Comparison of ENCODE assay signal across 33 mouse cellular contexts in the genomic region with DNA sequence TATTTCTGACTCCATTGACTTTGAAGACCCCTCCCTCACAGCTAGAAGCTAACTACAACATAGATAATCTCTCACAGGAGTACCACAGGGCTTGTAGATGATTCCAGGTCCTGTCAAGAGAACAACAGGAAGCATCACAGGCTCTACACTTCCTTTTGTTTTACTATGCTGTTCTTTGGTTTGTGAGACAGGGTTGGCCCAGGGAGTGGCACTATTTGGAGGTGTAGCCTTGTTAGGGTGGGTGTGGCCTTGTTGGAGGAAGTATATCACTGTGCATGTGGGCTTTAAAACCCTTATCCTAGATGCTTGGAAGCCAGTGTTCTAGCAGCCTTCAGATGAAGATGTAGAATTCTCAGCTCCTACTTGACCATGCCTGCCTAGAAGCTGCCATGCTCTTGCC. TPM values are rescaled to one million over a fixed set of nuclear protein-coding genes. Genes with fewer than 3 reads are reported as not detected.
DNase-seq lines count a peak whose midpoint lies in the region; ATAC-seq and TF ChIP-seq lines count a peak whose summit lies in the region.
"Had no signal": no experiment of that assay in that cellular context is flagged by ENCODE, and none has a peak within 500 bp of the region (broad histone marks: within the 10 kb centered on the region; RNA-seq: fewer than 3 reads in every experiment).

No protein-coding gene starts in this region.

- DNase-seq in MEL (ENCODE audit: low read depth, low spot score) = peak; percentile 13
- peak; percentile 46 for DNase-seq in intestine, embryonic 14.5 days (ENCODE audit: low spot score)
- DNase-seq in naive thymus-derived CD4-positive, alpha-beta T cell, adult 2 months (ENCODE audit: low read depth) = peak; percentile 6
- no peak for DNase-seq in layer of hippocampus, adult 8-10 months (ENCODE audit: low spot score in 2 of 2)
- no peak for DNase-seq in midbrain, embryonic 14.5 days
- DNase-seq in gastrocnemius, adult 8-10 months (ENCODE audit: low spot score in 2 of 2) = no peak
- DNase-seq: adrenal gland, adult 2 months; adrenal gland, postnatal 14 days; B cell, adult 2 months; cerebellum, adult 11 months; cerebellum, adult 2 months; cerebellum, adult 9-11 months; cerebellum, postnatal 25 days; embryo, embryonic 11 days; gastrocnemius, adult 2 months; gastrocnemius, postnatal 36 days; heart, postnatal 10 days; heart, postnatal 36 days had no signal

- H3K27ac ChIP-seq in MEL (ENCODE audit: control insufficient read depth, low read depth, low read length) = no peak overlapping the region
- no peak overlapping the region for H3K27ac ChIP-seq in intestine, embryonic 14.5 days (ENCODE audit: low read depth)
- H3K27ac ChIP-seq in intestine, postnatal 0 days (ENCODE audit: low read depth, low read length) = no peak overlapping the region
- H3K27ac ChIP-seq in midbrain, embryonic 14.5 days (replicated peaks; ENCODE audit: low read depth, low read length) = no peak overlapping the region
- H3K27ac ChIP-seq: embryonic facial prominence, embryonic 10.5 days; embryonic facial prominence, embryonic 13.5 days; forebrain, embryonic 12.5 days; forebrain, embryonic 15.5 days; gastrocnemius, adult 2 months; heart, embryonic 15.5 days; hindbrain, embryonic 10.5 days; hindbrain, embryonic 13.5 days had no signal

- no peak overlapping the region for H3K4me3 ChIP-seq in MEL (ENCODE audit: control insufficient read depth in 1 of 2, insufficient read depth in 1 of 2, low read depth in 2 of 2, low read length in 2 of 2)
- H3K4me3 ChIP-seq in intestine, embryonic 14.5 days (ENCODE audit: low read depth, low read length) = no peak overlapping the region
- H3K4me3 ChIP-seq in intestine, postnatal 0 days (ENCODE audit: low read depth, low read length) = no peak overlapping the region
- no peak overlapping the region for H3K4me3 ChIP-seq in midbrain, embryonic 14.5 days (replicated peaks; ENCODE audit: low read depth, low read length)
- H3K4me3 ChIP-seq: embryonic facial prominence, embryonic 10.5 days; embryonic facial prominence, embryonic 13.5 days; erythroblast, embryonic 14.5 days; forebrain, embryonic 12.5 days; forebrain, embryonic 15.5 days; gastrocnemius, adult 2 months; heart, embryonic 15.5 days; hindbrain, embryonic 10.5 days; hindbrain, embryonic 13.5 days had no signal

- no peaks in the 10 kb centered on the region for H3K4me1 ChIP-seq in MEL (ENCODE audit: control insufficient read depth in 1 of 2, insufficient read depth in 2 of 2, low read length in 2 of 2)
- H3K4me1 ChIP-seq in intestine, embryonic 14.5 days (replicated peaks; ENCODE audit: control insufficient read depth, insufficient read depth, low read length) = 0 out of 2 replicates have a peak, but pooled peaks cover 4% of the 10 kb centered on the region
- 0 out of 2 replicates have a peak, but pooled peaks cover 4% of the 10 kb centered on the region for H3K4me1 ChIP-seq in intestine, postnatal 0 days (replicated peaks; ENCODE audit: control insufficient read depth, insufficient read depth, low read length)
- no peaks in the 10 kb centered on the region for H3K4me1 ChIP-seq in midbrain, embryonic 14.5 days (ENCODE audit: control insufficient read depth, insufficient read depth, low read length)
- H3K4me1 ChIP-seq: forebrain, embryonic 12.5 days; forebrain, embryonic 15.5 days; hindbrain, embryonic 13.5 days had no signal

- ATAC-seq in intestine, embryonic 14.5 days (replicated peaks; ENCODE audit: low FRiP score, low TSS enrichment, low read depth) = no peak
- ATAC-seq in intestine, postnatal 0 days = peak; percentile 73
- no peak for ATAC-seq in midbrain, embryonic 14.5 days (ENCODE audit: low FRiP score, low TSS enrichment)
- ATAC-seq: forebrain, embryonic 15.5 days; hindbrain, embryonic 16.5 days had no signal

- no peaks in the 10 kb centered on the region for H3K36me3 ChIP-seq in MEL (ENCODE audit: control insufficient read depth in 1 of 2, insufficient read depth in 2 of 2, low read length in 2 of 2)
- peaks cover 20% of the 10 kb centered on the region for H3K36me3 ChIP-seq in intestine, embryonic 14.5 days (ENCODE audit: control insufficient read depth, insufficient read depth, low read length)
- H3K36me3 ChIP-seq in intestine, postnatal 0 days (ENCODE audit: control insufficient read depth, insufficient read depth) = no peaks in the 10 kb centered on the region; the same call in 1 of the 2 replicates
- H3K36me3 ChIP-seq in midbrain, embryonic 14.5 days (ENCODE audit: control insufficient read depth, insufficient read depth, low read length) = no peaks in the 10 kb centered on the region
- H3K36me3 ChIP-seq: embryonic facial prominence, embryonic 10.5 days; embryonic facial prominence, embryonic 13.5 days; forebrain, embryonic 12.5 days; forebrain, embryonic 15.5 days; G1E; heart, embryonic 15.5 days; hindbrain, embryonic 10.5 days; hindbrain, embryonic 13.5 days had no signal

- no peaks in the 10 kb centered on the region for H3K27me3 ChIP-seq in MEL (ENCODE audit: control insufficient read depth in 1 of 2, insufficient read depth in 2 of 2, low read length in 2 of 2)
- H3K27me3 ChIP-seq in intestine, embryonic 14.5 days (replicated peaks; ENCODE audit: control insufficient read depth, insufficient read depth, low read length) = no peaks in the 10 kb centered on the region
- no peaks in the 10 kb centered on the region for H3K27me3 ChIP-seq in intestine, postnatal 0 days (replicated peaks; ENCODE audit: control insufficient read depth, insufficient read depth, low read length)
- no peaks in the 10 kb centered on the region for H3K27me3 ChIP-seq in midbrain, embryonic 14.5 days (ENCODE audit: control insufficient read depth, insufficient read depth, low read length)
- H3K27me3 ChIP-seq: CH12.LX; embryonic facial prominence, embryonic 13.5 days; forebrain, embryonic 12.5 days; forebrain, embryonic 15.5 days; heart, embryonic 15.5 days; hindbrain, embryonic 13.5 days had no signal

- H3K79me2 ChIP-seq in MEL (ENCODE audit: control insufficient read depth, insufficient read depth, low read length, poor library complexity) = no peaks in the 10 kb centered on the region

- no peaks in the 10 kb centered on the region for H3K9me3 ChIP-seq in MEL (replicated peaks; ENCODE audit: insufficient read depth, low read length)
- H3K9me3 ChIP-seq in intestine, embryonic 14.5 days (ENCODE audit: control insufficient read depth, low read length) = no peaks in the 10 kb centered on the region
- H3K9me3 ChIP-seq in intestine, postnatal 0 days (ENCODE audit: control insufficient read depth) = no peaks in the 10 kb centered on the region
- H3K9me3 ChIP-seq in midbrain, embryonic 14.5 days (ENCODE audit: control insufficient read depth, low read length) = no peaks in the 10 kb centered on the region
- H3K9me3 ChIP-seq: embryonic facial prominence, embryonic 10.5 days; embryonic facial prominence, embryonic 13.5 days; forebrain, embryonic 12.5 days; forebrain, embryonic 15.5 days; G1E; heart, embryonic 15.5 days; hindbrain, embryonic 10.5 days; hindbrain, embryonic 13.5 days had no signal

- no peak for TF ChIP-seq POLR2A in MEL (IDR thresholded peaks at IDR 0.05; ENCODE audit: control insufficient read depth in 1 of 2, insufficient read depth in 1 of 2, low read depth in 1 of 2, low read length in 2 of 2, poor library complexity in 1 of 2)

- H3K9ac ChIP-seq in MEL (ENCODE audit: control insufficient read depth, low read depth, low read length, poor library complexity, severe bottlenecking) = no peak overlapping the region
- no peak overlapping the region for H3K9ac ChIP-seq in intestine, embryonic 14.5 days (ENCODE audit: low read length)
- H3K9ac ChIP-seq in intestine, postnatal 0 days (ENCODE audit: low read depth, low read length) = no peak overlapping the region
- no peak overlapping the region for H3K9ac ChIP-seq in midbrain, embryonic 14.5 days (replicated peaks; ENCODE audit: low read length)
- H3K9ac ChIP-seq: embryonic facial prominence, embryonic 13.5 days; forebrain, embryonic 12.5 days; forebrain, embryonic 15.5 days; heart, embryonic 15.5 days; hindbrain, embryonic 13.5 days had no signal

- no peak for TF ChIP-seq CTCF in MEL (IDR thresholded peaks at IDR 0.05 in 2 of 3, conservative IDR thresholded peaks at IDR 0.05 in 1 of 3; ENCODE audit: control insufficient read depth in 1 of 3, insufficient read depth in 1 of 3, low read depth in 2 of 3, low read length in 3 of 3, poor library complexity in 1 of 3, severe bottlenecking in 1 of 3)
- TF ChIP-seq CTCF in intestine, postnatal 0 days (IDR thresholded peaks at IDR 0.05; ENCODE audit: low read depth) = no peak

- TF ChIP-seq RAD21 in MEL (IDR thresholded peaks at IDR 0.05; ENCODE audit: low read depth, low read length) = no peak

- TF ChIP-seq EP300 in MEL (IDR thresholded peaks at IDR 0.05; ENCODE audit: low read depth in 1 of 2, low read length in 2 of 2) = no peak

- H3K4me2 ChIP-seq in intestine, embryonic 14.5 days (ENCODE audit: low read length) = no peak overlapping the region
- H3K4me2 ChIP-seq in intestine, postnatal 0 days (replicated peaks; ENCODE audit: low read depth) = no peak overlapping the region
- no peak overlapping the region for H3K4me2 ChIP-seq in midbrain, embryonic 14.5 days (ENCODE audit: low read length)
- H3K4me2 ChIP-seq: embryonic facial prominence, embryonic 13.5 days; forebrain, embryonic 12.5 days; forebrain, embryonic 15.5 days; heart, embryonic 11.5 days; heart, embryonic 15.5 days; hindbrain, embryonic 13.5 days had no signal

TF ChIP-seq in MEL, 35 proteins besides CTCF, POLR2A, EP300 and RAD21:
- no peak for TF ChIP-seq JUND (IDR thresholded peaks at IDR 0.05; ENCODE audit: low read depth, low read length)
- TF ChIP-seq E2F4 (IDR thresholded peaks at IDR 0.05; ENCODE audit: borderline replicate concordance, low read depth, low read length) = no peak
- TF ChIP-seq MYB (IDR thresholded peaks at IDR 0.05; ENCODE audit: low read depth, low read length) = no peak
- TF ChIP-seq HCFC1 (IDR thresholded peaks at IDR 0.05; ENCODE audit: low read depth, low read length) = no peak

RNA-seq across cellular contexts. Expression of a gene that starts 40.2 kb away (rescaled TPM):
- not detected in 2 replicates for total RNA-seq in MEL (2012; rRNA removed)
- not detected for polyA plus RNA-seq in MEL (2012; ENCODE audit: insufficient read depth in 1 of 2, insufficient read length in 2 of 2, low read depth in 1 of 2, low replicate concordance in 2 of 2, missing spikeins in 1 of 2)
- not detected in 2 replicates for polyA plus RNA-seq in intestine, embryonic 14.5 days (2014; fragmentation: Nextera tagmentation; extraction: Ambion mirVana)
- 0.09 TPM in 1 of 2 replicates, not detected in the other for polyA plus RNA-seq in intestine, postnatal 0 days (2015; fragmentation: Nextera tagmentation; extraction: Ambion mirVana)
- 1 to 10 TPM in 2 of 4 experiments, under 1 TPM in 1, not detected in 1; 0.96 to 1.7 (median 1.3) TPM for total RNA-seq in layer of hippocampus, adult 8-10 months (2022)
- polyA plus RNA-seq in midbrain, embryonic 14.5 days (2014; fragmentation: Nextera tagmentation; extraction: Ambion mirVana) = not detected in 2 replicates
- total RNA-seq in gastrocnemius, adult 8-10 months (2022) = 100 to 1,000 TPM; 244 to 301 (median 265) TPM
- total RNA-seq: adrenal gland, postnatal 14 days; CH12.LX; granulocyte monocyte progenitor cell, adult 5-6 weeks had no signal
- polyA plus RNA-seq: adrenal gland, adult 2 months; cortical plate, adult 2 months; embryonic facial prominence, embryonic 10.5 days; erythroblast, embryonic 14.5 days; forebrain, embryonic 12.5 days; forebrain, embryonic 15.5 days; G1E; hindbrain, embryonic 10.5 days had no signal

Comparison
In these comparisons a context has a peak if more than half of its experiments do, and no peak if none do; other contexts are left out.
1. DNase-seq: peak in MEL (single experiment), intestine, embryonic 14.5 days (single experiment) and naive thymus-derived CD4-positive, alpha-beta T cell, adult 2 months (single experiment); none in layer of hippocampus, adult 8-10 months (0 of 2), midbrain, embryonic 14.5 days (single experiment) and gastrocnemius, adult 8-10 months (0 of 2).